Mouse (Mus musculus): ENCODE measurements around the gene Lama1.
"Not testable (repeated sequence)": the region's sequence is repeated elsewhere in the genome, so short reads cannot be mapped to it uniquely, and the experiment has no call there.

Lama1 gene

GRCm38 (mm10) chr17:67836146-67836895, 139.3 kb downstream of the Lama1 start:
- ATAC-seq (ENCODE audit: insufficient number of reproducible peaks, low FRiP score, low TSS enrichment): no peak

- peak; percentile 68 for ATAC-seq (ENCODE audit: insufficient number of reproducible peaks, low FRiP score, low TSS enrichment)
Measured at GRCm38 (mm10) chr17:67837351-67838090, 140.5 kb downstream of the Lama1 start.

DNA sequence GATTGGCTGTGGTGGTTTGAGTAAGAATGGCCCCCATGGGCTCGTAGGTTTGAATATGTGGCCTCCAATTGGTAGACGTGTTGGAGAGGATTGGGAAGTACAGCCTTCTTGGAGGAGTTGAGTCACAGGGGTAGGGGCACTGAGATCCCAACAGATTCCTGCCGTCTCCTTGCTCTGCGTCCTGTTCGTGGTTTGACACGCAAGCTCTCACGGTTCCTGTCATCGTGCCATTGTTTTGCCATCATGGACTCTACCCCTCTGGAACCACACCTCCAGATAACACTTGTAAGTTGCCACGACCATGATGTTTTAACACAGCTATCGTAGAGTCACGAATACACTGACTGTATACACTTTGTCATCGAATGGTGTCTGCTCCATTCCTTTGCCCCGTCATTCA, 141.9 kb downstream of the Lama1 start:
- no peak for ATAC-seq (ENCODE audit: insufficient number of reproducible peaks, low FRiP score, low TSS enrichment)

DNA sequence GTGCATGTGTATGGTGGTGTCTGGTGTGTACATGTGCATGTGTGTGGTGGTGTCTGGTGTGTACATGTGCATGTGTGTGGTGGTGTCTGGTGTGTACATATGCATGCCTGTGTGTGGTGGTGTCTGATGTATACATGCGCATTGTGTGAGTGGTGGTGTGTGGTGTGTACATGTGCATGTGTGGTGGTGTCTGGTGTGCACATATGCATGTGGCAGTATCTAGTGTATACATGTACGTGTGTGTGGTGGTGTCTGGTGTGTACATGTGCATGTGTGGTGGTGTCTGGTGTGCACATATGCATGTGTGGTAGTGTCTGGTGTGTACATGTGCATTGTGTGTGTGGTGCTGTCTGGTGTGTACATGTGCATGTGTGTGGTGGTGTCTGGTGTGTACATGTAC, 144.4 kb downstream of the Lama1 start:
- ATAC-seq (ENCODE audit: insufficient number of reproducible peaks, low FRiP score, low TSS enrichment): not testable (repeated sequence)

DNA sequence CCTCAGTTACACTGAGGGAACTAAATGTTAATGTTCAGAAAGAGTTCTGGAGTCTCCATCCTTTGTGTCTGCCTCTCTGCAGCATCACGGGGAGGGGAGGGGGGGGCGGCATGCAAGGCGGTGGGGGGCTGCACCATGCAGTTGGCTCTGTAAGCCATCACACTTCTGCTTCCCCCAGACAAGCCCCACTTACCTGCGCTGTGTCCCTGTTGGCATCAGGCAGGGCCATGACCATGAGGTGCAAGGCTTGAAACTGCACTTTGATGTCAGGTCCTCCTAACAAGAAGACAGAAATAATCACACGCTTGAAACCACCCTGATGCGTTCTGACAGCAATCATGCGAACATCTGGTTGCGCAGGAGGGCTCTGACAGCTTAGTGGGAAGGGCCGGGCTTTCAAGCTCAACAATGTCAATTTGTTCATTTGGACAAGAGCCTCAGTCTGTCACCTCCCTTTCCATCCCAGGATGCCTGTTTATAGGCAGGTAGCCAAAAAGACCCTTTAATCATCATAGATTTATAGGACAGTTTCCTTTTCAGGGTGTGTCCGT, 164.1 kb downstream of the Lama1 start:
- no peak for ATAC-seq (ENCODE audit: insufficient number of reproducible peaks, low FRiP score, low TSS enrichment)

DNA sequence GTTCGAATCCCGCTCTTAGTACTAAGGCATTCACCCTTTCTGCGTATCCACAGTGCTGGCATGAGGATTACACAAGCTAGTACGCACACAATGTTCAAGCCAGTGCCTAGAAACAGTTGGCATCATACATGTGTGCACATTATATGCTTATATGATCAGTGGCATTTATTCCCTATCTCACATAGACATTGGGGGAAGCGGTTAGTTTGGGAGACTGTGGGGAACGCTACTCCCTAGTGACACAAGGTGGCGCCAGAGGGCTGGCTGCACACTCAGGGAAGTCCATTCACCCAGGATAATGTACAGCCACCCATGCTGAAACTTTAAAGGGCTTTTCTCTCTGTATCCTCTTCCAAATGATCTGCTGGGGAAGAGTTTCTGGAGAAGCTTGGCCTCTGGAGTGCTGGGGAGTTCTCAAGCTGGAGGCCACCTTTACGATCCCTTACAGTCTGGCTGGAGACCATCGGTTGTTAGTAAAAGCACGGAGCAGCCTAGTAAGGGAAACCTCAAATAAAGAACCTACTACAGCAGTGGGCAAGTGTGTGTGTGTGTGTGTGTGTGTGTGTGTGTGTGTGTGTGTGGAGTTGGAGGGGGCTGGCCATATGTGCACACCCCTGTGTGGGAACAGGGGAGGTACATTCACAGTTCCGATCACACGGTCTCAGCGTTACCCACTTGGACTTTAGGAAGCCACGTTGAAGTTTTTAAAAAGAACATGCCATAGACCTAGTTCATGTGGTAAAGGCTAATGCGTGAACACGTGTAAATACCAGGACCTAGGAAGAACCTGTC, 164.9 kb downstream of the Lama1 start:
- peak; percentile 39; the same call in 1 of the 2 replicates for ATAC-seq (ENCODE audit: insufficient number of reproducible peaks, low FRiP score, low TSS enrichment)

- no peak for ATAC-seq (ENCODE audit: insufficient number of reproducible peaks, low FRiP score, low TSS enrichment)
Measured at GRCm38 (mm10) chr17:67864363-67864762, 167.3 kb downstream of the Lama1 start.

DNA sequence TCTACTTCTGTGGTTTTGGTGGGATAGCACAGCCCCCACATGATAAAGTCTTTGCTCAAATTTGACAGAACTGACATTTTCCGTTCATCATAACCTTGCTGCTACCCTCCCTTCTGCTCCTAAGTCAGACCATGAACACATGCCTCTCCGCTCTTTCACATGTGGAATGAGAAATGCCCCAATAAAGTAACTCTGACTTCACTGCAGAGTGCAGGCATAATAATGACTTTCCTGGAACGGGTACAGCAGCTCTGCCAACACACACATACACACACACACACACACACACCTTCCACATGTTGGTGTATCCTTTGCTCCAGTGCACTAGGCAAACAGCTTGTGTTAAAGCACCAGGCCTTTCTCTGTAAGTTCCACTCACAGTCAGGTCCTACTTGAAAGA, 167.9 kb downstream of the Lama1 start:
- no peak for ATAC-seq (ENCODE audit: insufficient number of reproducible peaks, low FRiP score, low TSS enrichment)

DNA sequence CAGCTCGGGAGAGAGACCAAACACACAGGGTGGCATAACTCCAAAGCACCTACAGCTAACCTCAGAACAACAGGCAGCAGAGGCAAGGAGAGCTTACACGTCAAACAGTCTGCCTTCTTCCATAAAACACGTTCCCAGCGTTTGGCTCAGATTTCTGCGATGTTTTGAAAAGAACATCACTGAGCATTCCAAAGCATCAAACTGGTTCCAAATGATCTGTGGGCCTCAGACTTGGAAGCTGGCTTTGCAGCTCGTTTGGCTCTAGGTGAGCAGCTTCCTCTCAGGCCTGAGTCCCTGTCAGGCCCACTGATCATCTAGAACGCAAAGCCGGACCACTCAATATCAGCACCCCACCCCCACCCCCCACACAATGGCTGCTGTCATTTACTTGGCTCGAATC, 169.0 kb downstream of the Lama1 start:
- ATAC-seq (ENCODE audit: insufficient number of reproducible peaks, low FRiP score, low TSS enrichment): no peak

DNA sequence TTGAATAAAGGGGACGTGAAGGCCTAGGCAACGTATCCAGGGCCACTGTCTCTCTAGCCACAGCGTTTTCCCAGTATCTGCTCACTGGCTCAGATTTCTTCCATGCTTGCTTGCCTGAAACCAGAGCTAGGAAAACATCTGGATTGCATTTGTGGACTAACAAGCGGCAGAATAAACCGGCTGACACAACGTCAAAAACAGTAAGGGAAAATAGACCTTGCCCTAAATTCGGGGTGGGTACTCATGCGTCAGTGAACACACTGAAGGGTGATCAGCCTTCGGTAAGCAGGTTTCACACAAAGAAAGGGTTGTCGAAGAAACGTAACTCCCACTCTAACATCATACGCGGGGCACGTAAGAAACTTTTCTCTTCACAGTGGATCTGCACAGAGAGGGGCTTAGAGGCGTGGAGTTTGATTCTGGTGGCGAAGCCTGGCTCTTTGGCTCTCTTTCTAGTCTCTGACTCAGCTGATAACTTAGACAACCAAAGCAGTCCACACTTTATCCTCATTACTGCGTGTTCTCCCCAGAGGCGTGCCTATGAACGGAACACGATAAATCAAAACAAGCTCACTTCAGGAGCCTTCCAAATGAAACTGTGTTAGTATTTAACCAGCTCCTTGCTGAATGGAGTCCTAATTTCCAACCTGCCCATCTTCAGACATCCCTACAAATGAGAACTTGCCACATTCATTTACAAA, 169.6 kb downstream of the Lama1 start:
- ATAC-seq (ENCODE audit: insufficient number of reproducible peaks, low FRiP score, low TSS enrichment): no peak

GRCm38 (mm10) chr17:67869731-67870601, 172.9 kb downstream of the Lama1 start:
- ATAC-seq (ENCODE audit: insufficient number of reproducible peaks, low FRiP score, low TSS enrichment): peak; percentile 24; the same call in 1 of the 2 replicates

All from cerebellum, adult (tissue).